Mouse (Mus musculus) liver, embryonic 15.5 days (tissue): ENCODE results near the gene Depdc5. TPM values are rescaled to one million over a fixed set of nuclear protein-coding genes. Genes with fewer than 3 reads are reported as not detected.
"Not testable (repeated sequence)": the region's sequence is repeated elsewhere in the genome, so short reads cannot be mapped to it uniquely, and the experiment has no call there.

Experiments
- ATAC-seq: fragments of 200-750 bp; cut with Nextera tagmentation; 2 replicates; pipeline ENCODE4 v1.8.0; 2017; ENCODE audit warnings: moderate number of reproducible peaks, mild to moderate bottlenecking, moderate library complexity; ENCODE audit not compliant: insufficient read depth
- H3K27ac ChIP-seq: fragments of 300-500 bp; sonication (generic); replicated peaks from 2 replicates; pipeline ENCODE4 v1.5.1; 2015; ENCODE audit warnings: mild to moderate bottlenecking, inconsistent platforms
- H3K27me3 ChIP-seq: fragments of 300-500 bp; sonication (generic); 2 replicates; pipeline ENCODE4 v1.6.1; 2015; ENCODE audit warnings: mild to moderate bottlenecking, inconsistent platforms
- H3K36me3 ChIP-seq: fragments of 300-500 bp; sonication (generic); replicated peaks from 2 replicates; pipeline ENCODE4 v1.6.1; 2015; ENCODE audit warnings: moderate library complexity, mild to moderate bottlenecking, inconsistent platforms
- H3K4me1 ChIP-seq: fragments of 300-500 bp; sonication (generic); replicated peaks from 2 replicates; pipeline ENCODE4 v1.6.1; 2015; ENCODE audit warnings: inconsistent platforms
- H3K4me2 ChIP-seq: fragments of 300-500 bp; sonication (generic); 2 replicates; pipeline ENCODE4 v1.6.1; 2015; ENCODE audit warnings: moderate library complexity, mild to moderate bottlenecking, inconsistent platforms
- H3K4me3 ChIP-seq: fragments of 300-500 bp; sonication (generic); replicated peaks from 2 replicates; pipeline ENCODE4 v1.5.1; 2015; ENCODE audit warnings: mild to moderate bottlenecking, inconsistent platforms
- H3K9ac ChIP-seq: fragments of 300-500 bp; sonication (generic); 2 replicates; pipeline ENCODE4 v1.6.1; 2015; ENCODE audit warnings: moderate library complexity, mild to moderate bottlenecking, inconsistent platforms
- H3K9me3 ChIP-seq: fragments of 300-500 bp; sonication (generic); replicated peaks from 2 replicates; pipeline ENCODE4 v1.6.1; 2016; ENCODE audit warnings: inconsistent platforms
- WGBS: fragments of 180-500 bp; shearing (Covaris S2); methylation state at CpG from one replicate; pipeline ENCODE4 v1.1.7; 2015; ENCODE audit warnings: mixed read lengths; ENCODE audit not compliant: insufficient replicate concordance; 5-methylcytosine and 5-hydroxymethylcytosine counted together
- polyA plus RNA-seq: library from polyadenylated mRNA; unstranded; fragments of >200 nt; fragmentation: Nextera tagmentation; extraction: Ambion mirVana; gene quantifications from 2 replicates; pipeline ENCODE4 v1.2.1, GENCODE M21; 2015

The Depdc5 gene
- polyA plus RNA-seq, 1 experiment from 2014 or later: 6.4 TPM

GRCm38 (mm10) chr5:33030425-33031175 lies 167.1 kb downstream of the Depdc5 start:
- Histone ChIP-seq H3K4me2 (no peak overlapping the region), H3K9me3 (no peaks in the 10 kb centered on the region), H3K9ac (no peak overlapping the region), H3K27ac (no peak overlapping the region), H3K27me3 (no peaks in the 10 kb centered on the region), H3K36me3 (peaks cover 35% of the 10 kb centered on the region), H3K4me3 (no peak overlapping the region), H3K4me1 (peaks cover 39% of the 10 kb centered on the region)
- 68% methylated on average over 4 of the region's 4 CpGs for WGBS
- no peak for ATAC-seq

GRCm38 (mm10) chr5:33032036-33032773 lies 168.7 kb downstream of the Depdc5 start:
- Histone ChIP-seq H3K9ac (no peak overlapping the region), H3K27ac (peak overlapping the region; percentile 72), H3K36me3 (peaks cover 22% of the 10 kb centered on the region), H3K27me3 (no peaks in the 10 kb centered on the region), H3K4me2 (peak overlapping the region; percentile 58), H3K4me3 (peak overlapping the region; percentile 24), H3K4me1 (peaks cover 39% of the 10 kb centered on the region), H3K9me3 (no peaks in the 10 kb centered on the region)
- WGBS: 46% methylated on average over 10 of the region's 10 CpGs
- peak; percentile 49; the same call in 1 of the 2 replicates for ATAC-seq

GRCm38 (mm10) chr5:33033121-33033520 lies 169.6 kb downstream of the Depdc5 start:
- under 1% methylated on average over 4 of the region's 4 CpGs for WGBS
- Histone ChIP-seq H3K4me1 (peaks cover 39% of the 10 kb centered on the region), H3K9me3 (no peaks in the 10 kb centered on the region), H3K36me3 (peaks cover 15% of the 10 kb centered on the region), H3K9ac (no peak overlapping the region), H3K27ac (peak overlapping the region; percentile 72), H3K27me3 (no peaks in the 10 kb centered on the region), H3K4me2 (peak overlapping the region; percentile 38), H3K4me3 (no peak overlapping the region)
- peak; percentile 90 for ATAC-seq

GRCm38 (mm10) chr5:33033633-33034032 lies 170.1 kb downstream of the Depdc5 start:
- Histone ChIP-seq H3K27ac (peak overlapping the region; percentile 72; the same call in 1 of the 2 replicates), H3K4me2 (peak overlapping the region; percentile 38), H3K4me1 (peaks cover 39% of the 10 kb centered on the region)
- not testable (repeated sequence) for H3K36me3 ChIP-seq, H3K9me3 ChIP-seq, H3K4me3 ChIP-seq, H3K27me3 ChIP-seq, H3K9ac ChIP-seq
- WGBS: 30% methylated on average over 8 of the region's 8 CpGs
- ATAC-seq: peak; percentile 25; the same call in 1 of the 2 replicates

GRCm38 (mm10) chr5:33034100-33034499 lies 170.6 kb downstream of the Depdc5 start:
- Histone ChIP-seq H3K4me3 (no peak overlapping the region), H3K9me3 (no peaks in the 10 kb centered on the region), H3K9ac (no peak overlapping the region), H3K4me1 (peaks cover 39% of the 10 kb centered on the region), H3K4me2 (peak overlapping the region; percentile 38; the same call in 1 of the 2 replicates), H3K27me3 (no peaks in the 10 kb centered on the region), H3K36me3 (peaks cover 5% of the 10 kb centered on the region), H3K27ac (peak overlapping the region; percentile 55; the same call in 1 of the 2 replicates)
- ATAC-seq: peak; percentile 20; the same call in 1 of the 2 replicates
- 31% methylated on average over 7 of the region's 7 CpGs for WGBS

- no peak overlapping the region for H3K27ac ChIP-seq
- H3K9ac ChIP-seq: no peak overlapping the region
- no peak for ATAC-seq
- no peak overlapping the region for H3K4me3 ChIP-seq
- H3K36me3 ChIP-seq: no peaks in the 10 kb centered on the region
- no peak overlapping the region for H3K4me2 ChIP-seq
- no peaks in the 10 kb centered on the region for H3K9me3 ChIP-seq
- peaks cover 42% of the 10 kb centered on the region for H3K4me1 ChIP-seq
- 25% methylated on average over 3 of the region's 3 CpGs for WGBS
- H3K27me3 ChIP-seq: no peaks in the 10 kb centered on the region
Measured at GRCm38 (mm10) chr5:33034916-33035315, 171.4 kb downstream of the Depdc5 start.

- peaks cover 10% of the 10 kb centered on the region for H3K4me1 ChIP-seq
- no peak overlapping the region for H3K27ac ChIP-seq
- no peaks in the 10 kb centered on the region for H3K36me3 ChIP-seq
- H3K27me3 ChIP-seq: peaks cover 10% of the 10 kb centered on the region; the same call in 1 of the 2 replicates
- no peaks in the 10 kb centered on the region for H3K9me3 ChIP-seq
- 29% methylated on average over 13 of the region's 13 CpGs for WGBS
- H3K9ac ChIP-seq: no peak overlapping the region
- no peak overlapping the region for H3K4me3 ChIP-seq
- ATAC-seq: no peak
- peak overlapping the region; percentile 44 for H3K4me2 ChIP-seq
Measured at GRCm38 (mm10) chr5:33038656-33039509, 175.4 kb downstream of the Depdc5 start.

- peaks cover 4% of the 10 kb centered on the region for H3K4me1 ChIP-seq
- H3K27me3 ChIP-seq: peaks cover 10% of the 10 kb centered on the region; the same call in 1 of the 2 replicates
- H3K27ac ChIP-seq: no peak overlapping the region
- H3K9me3 ChIP-seq: no peaks in the 10 kb centered on the region
- ATAC-seq: no peak
- H3K4me2 ChIP-seq: peak overlapping the region; percentile 44
- H3K4me3 ChIP-seq: no peak overlapping the region
- H3K9ac ChIP-seq: no peak overlapping the region
- H3K36me3 ChIP-seq: no peaks in the 10 kb centered on the region
- WGBS: 3% methylated on average over 13 of the region's 13 CpGs
Measured at GRCm38 (mm10) chr5:33039510-33039911, 176.0 kb downstream of the Depdc5 start.

- H3K4me2 ChIP-seq, H3K36me3 ChIP-seq, H3K4me1 ChIP-seq, H3K4me3 ChIP-seq, H3K9me3 ChIP-seq, ATAC-seq, H3K27ac ChIP-seq, H3K9ac ChIP-seq: not testable (repeated sequence)
- WGBS: 3% methylated on average over 1 of the region's 1 CpGs
- H3K27me3 ChIP-seq: peaks cover 13% of the 10 kb centered on the region; the same call in 1 of the 2 replicates
Measured at GRCm38 (mm10) chr5:33040735-33041134, 177.2 kb downstream of the Depdc5 start.

GRCm38 (mm10) chr5:33043397-33043796 lies 179.9 kb downstream of the Depdc5 start:
- WGBS: 49% methylated on average over 10 of the region's 10 CpGs
- no peak for ATAC-seq
- H3K4me1 ChIP-seq: peaks cover 4% of the 10 kb centered on the region; the same call in 1 of the 2 replicates

More at GRCm38 (mm10) chr5:33043397-33043796, 179.9 kb downstream of the Depdc5 start:
- peaks cover 13% of the 10 kb centered on the region; the same call in 1 of the 2 replicates for H3K27me3 ChIP-seq
- H3K4me3 ChIP-seq: no peak overlapping the region
- no peak overlapping the region for H3K9ac ChIP-seq
- no peak overlapping the region for H3K4me2 ChIP-seq
- no peaks in the 10 kb centered on the region for H3K9me3 ChIP-seq
- no peak overlapping the region for H3K27ac ChIP-seq
- no peaks in the 10 kb centered on the region for H3K36me3 ChIP-seq
